Mouse (Mus musculus): ENCODE results near the gene Cyb561d1.
A peak's percentile ranks its signal among the peaks of the same experiment; 100 is the strongest.

Gene Cyb561d1

DNA sequence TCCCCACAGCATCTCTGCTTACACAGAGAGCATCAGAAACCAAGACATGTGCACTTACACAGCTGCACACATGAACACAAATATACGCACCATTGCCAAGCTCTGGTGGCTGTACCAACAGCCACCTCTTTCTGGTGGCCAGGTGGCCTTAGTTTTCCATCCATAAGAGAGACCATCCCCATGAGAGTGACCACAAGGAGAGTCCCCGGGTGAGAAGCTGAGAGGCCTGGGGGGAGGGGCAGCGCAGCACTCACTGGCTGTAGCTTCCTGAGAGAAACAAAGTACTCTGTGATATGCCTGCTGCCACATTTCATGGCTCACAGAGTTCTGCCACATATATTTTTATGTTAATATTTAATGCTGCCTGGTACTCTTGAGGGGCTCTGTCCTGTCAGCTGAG lies 31.8 kb downstream of the Cyb561d1 start:
- no peak for DNase-seq (ENCODE audit: extremely low read depth, low read depth, low spot score)

DNA sequence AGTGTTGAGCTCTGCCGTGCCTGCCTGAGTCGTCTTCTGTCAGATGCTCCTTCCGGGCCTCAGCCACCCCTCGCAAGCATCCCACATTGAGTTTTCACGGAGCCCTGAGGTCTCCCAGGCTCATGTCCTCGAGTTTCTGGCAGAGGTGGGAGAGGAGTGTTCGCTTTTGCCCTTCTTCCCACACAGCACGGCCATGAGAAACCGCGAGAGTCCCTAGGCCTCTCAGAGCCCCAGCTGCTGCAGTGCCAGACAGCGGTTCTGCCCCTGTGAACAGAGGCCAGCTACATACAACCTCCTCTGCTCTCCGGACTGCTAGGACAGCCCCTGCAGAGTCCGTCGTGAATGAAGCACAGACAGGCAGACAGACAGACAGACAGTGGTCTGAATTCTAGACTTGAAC lies 33.5 kb downstream of the Cyb561d1 start:
- DNase-seq (ENCODE audit: extremely low read depth, low read depth, low spot score), result no peak

- DNase-seq (ENCODE audit: extremely low read depth, low read depth, low spot score), result no peak
These were observed 34.4 kb downstream of the Cyb561d1 start for GRCm38 (mm10) chr3:108166486-108167211.

GRCm38 (mm10) chr3:108165532-108166315 lies 35.3 kb downstream of the Cyb561d1 start:
- DNase-seq (ENCODE audit: extremely low read depth, low read depth, low spot score), result no peak

GRCm38 (mm10) chr3:108164807-108165206 lies 36.2 kb downstream of the Cyb561d1 start:
- DNase-seq (ENCODE audit: extremely low read depth, low read depth, low spot score), result no peak

DNA sequence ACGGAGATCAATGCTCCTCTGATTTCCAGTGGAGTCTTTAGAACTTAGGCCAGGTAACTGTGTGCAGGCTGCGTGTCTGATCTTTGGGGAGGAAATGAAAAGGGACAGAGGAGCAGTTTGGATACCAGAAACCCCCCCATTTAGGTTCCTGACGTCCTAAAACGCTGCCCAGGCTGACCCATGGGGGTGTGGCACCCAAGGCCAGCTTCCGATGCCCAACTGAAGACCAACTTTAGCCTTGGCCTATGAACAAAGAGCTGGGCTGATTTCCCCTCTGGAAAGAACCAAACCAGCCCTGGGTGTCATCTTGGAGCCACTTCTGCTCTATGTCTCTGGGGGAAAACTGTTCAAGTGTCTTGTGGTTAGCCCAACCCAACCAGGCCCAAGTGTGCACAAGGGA lies 36.9 kb downstream of the Cyb561d1 start:
- DNase-seq (ENCODE audit: extremely low read depth, low read depth, low spot score), result no peak

DNA sequence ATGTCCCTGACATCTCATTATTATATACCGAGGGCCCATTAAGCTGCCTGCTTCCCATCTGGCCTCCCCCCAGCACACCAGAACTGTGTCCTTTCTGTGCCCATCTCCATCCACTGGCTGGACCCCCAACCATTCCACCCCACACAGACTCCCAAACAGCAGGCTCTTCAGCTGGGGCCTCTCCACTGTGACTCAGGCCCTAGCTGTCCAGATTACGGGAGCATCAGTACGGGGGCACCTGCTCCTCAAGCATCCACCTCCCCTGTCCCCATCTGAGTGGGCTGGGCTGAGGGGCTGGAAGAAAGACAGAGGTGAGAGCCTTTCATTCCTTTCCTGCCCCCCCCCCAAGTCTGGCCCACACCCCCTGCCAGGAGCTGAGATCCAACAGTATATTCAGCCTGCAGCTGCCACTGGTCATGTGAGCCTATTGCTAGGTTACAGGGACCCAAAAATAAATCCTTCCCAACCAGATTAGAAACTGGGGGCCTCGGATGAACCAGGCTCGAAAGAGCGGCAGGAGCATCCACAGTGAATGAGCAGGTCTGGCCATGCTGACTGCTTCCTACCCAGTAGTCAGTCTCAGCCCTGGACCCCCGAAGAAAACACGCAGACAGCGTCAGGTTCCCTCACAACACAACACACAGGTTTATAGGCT lies 42.5 kb downstream of the Cyb561d1 start:
- DNase-seq (ENCODE audit: extremely low read depth, low read depth, low spot score), result no peak

GRCm38 (mm10) chr3:108154656-108155055 lies 46.4 kb downstream of the Cyb561d1 start, which contains the start of gene Gpr61:
Gene Gpr61 (minus strand): TSS chr3:108154882.
- DNase-seq (ENCODE audit: extremely low read depth, low read depth, low spot score), result no peak

GRCm38 (mm10) chr3:108152290-108152689 lies 48.7 kb downstream of the Cyb561d1 start:
- DNase-seq (ENCODE audit: extremely low read depth, low read depth, low spot score), result no peak

DNA sequence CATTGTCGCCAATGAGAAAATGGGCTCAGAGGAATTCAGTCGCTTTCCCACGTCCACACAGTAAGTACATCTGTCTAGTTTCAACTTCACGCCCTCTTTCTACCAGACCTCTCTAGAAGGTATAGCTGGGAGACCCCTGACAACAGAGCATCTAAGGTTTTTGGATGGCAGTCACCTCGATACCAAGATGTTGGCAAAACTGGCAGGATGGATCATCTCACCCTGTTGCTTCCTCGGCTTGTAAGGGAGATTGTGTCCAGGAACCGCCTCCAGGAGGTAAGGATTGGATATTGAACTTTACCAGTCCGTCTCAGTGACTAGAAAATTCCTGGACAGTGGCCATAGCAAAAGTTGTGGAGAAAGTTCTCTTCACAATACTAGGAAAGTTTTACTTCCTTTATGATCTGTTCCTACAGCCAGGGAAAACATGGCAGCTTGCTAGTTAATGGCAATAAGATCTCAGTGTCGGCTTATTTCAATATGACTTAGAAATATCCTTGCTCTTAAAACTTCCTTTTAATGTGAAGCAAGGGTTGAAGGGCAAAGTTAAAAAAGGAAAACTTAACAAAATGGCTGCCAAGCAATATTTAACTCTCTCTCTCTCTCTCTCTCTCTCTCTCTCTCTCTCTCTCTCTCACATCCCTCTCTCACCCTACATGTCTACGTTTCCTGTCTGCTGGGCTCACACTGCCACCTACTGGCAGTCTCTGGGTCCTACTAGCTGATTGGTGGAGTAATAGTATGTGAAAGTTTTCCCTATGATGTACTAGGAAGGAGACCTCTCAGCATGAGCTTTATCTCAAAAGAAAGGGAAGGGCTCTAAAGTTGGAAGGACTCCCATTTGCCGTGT lies 53.4 kb downstream of the Cyb561d1 start:
- DNase-seq (ENCODE audit: extremely low read depth, low read depth, low spot score), result peak; percentile 25

DNA sequence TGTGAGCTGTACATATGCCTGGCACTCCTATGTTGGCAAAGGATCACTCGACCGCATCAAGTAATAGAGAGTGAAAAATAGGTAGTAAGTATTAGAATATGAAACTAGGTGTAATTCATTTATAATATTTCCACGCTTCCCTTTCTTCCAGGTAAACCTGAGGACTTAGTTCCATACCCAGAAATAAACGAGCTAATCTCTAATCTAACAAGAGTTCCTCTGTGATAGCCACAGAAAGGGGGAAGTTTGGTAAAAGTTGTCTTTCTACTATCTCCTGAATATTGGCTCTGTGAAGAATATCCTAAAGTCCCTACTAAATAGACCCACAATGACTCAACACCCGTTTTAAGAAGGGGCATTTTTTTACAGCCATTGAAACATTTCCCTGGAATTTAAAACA lies 54.3 kb downstream of the Cyb561d1 start:
- DNase-seq (ENCODE audit: extremely low read depth, low read depth, low spot score), result no peak

Measured in fat pad, adult 2 months (tissue).